Mouse (Mus musculus) lung, embryonic 14.5 days (tissue): ENCODE data around the gene Paf1. TPM values are rescaled to one million over a fixed set of nuclear protein-coding genes. Genes with fewer than 3 reads are reported as not detected.

Experiments
- ATAC-seq: fragments of 200-750 bp; cut with Nextera tagmentation; 2 replicates; pipeline ENCODE4 v1.8.0; 2017; ENCODE audit warnings: mild to moderate bottlenecking, moderate TSS enrichment, moderate library complexity; ENCODE audit not compliant: insufficient read depth
- DNase-seq: peaks from one replicate; pipeline ENCODE4 v3.0.0-alpha.2; 2015
- H3K27ac ChIP-seq: fragments of 300-500 bp; sonication (generic); 2 replicates; pipeline ENCODE4 v1.5.1; 2014; ENCODE audit warnings: low read depth, mild to moderate bottlenecking, moderate library complexity
- H3K27me3 ChIP-seq: fragments of 300-500 bp; sonication (generic); 2 replicates; pipeline ENCODE4 v1.6.1; 2014; ENCODE audit warnings: low read length, control low read depth; ENCODE audit not compliant: insufficient read depth
- H3K36me3 ChIP-seq: fragments of 300-500 bp; sonication (generic); 2 replicates; pipeline ENCODE4 v1.6.1; 2014; ENCODE audit warnings: control low read depth; ENCODE audit not compliant: insufficient read depth
- H3K4me1 ChIP-seq: fragments of 300-500 bp; sonication (generic); 2 replicates; pipeline ENCODE4 v1.6.1; 2014; ENCODE audit warnings: antibody characterized with exemption, control low read depth; ENCODE audit not compliant: insufficient read depth
- H3K4me2 ChIP-seq: fragments of 300-500 bp; sonication (generic); 2 replicates; pipeline ENCODE4 v1.6.1; 2014; ENCODE audit warnings: mild to moderate bottlenecking
- H3K4me3 ChIP-seq: fragments of 300-500 bp; sonication (generic); 2 replicates; pipeline ENCODE4 v1.5.1; 2014; ENCODE audit warnings: low read depth, low read length
- H3K9ac ChIP-seq: fragments of 300-500 bp; sonication (generic); 2 replicates; pipeline ENCODE4 v1.6.1; 2014
- H3K9me3 ChIP-seq: fragments of 300-500 bp; sonication (generic); 2 replicates; pipeline ENCODE4 v1.6.1; 2016; ENCODE audit warnings: low read depth, low read length, control low read depth
- CTCF ChIP-seq: IDR thresholded peaks from 2 replicates; pipeline ENCODE4 v1.5.1; 2016; ENCODE audit warnings: antibody characterized with exemption, low read depth
- WGBS: fragments of 180-500 bp; shearing (Covaris S2); extraction: QIAGEN DNeasy Blood & Tissue Kit; methylation state at CpG from one replicate; pipeline ENCODE4 v1.1.7; 2014; 5-methylcytosine and 5-hydroxymethylcytosine counted together
- polyA plus RNA-seq: library from polyadenylated mRNA; unstranded; fragments of >200 nt; fragmentation: Nextera tagmentation; extraction: Ambion mirVana; gene quantifications from 2 replicates; pipeline ENCODE4 v1.2.1, GENCODE M21; 2014

The Paf1 gene
- polyA plus RNA-seq, 1 experiment from 2014 or later: 75.4 TPM

- H3K4me1 ChIP-seq: no peaks in the 10 kb centered on the region
- H3K9me3 ChIP-seq: no peaks in the 10 kb centered on the region
- H3K9ac ChIP-seq: no peak overlapping the region
- WGBS: 84% methylated on average over 13 of the region's 14 CpGs
- TF ChIP-seq CTCF: no peak
- DNase-seq: no peak
- H3K27ac ChIP-seq: peak overlapping the region; percentile 12; the same call in 1 of the 2 replicates
- no peak overlapping the region for H3K4me3 ChIP-seq
- H3K4me2 ChIP-seq: 0 out of 2 replicates have a peak overlapping the region, but pooled peaks have one; percentile 2
- no peak for ATAC-seq
- H3K27me3 ChIP-seq: no peaks in the 10 kb centered on the region
- H3K36me3 ChIP-seq: no peaks in the 10 kb centered on the region
These were observed 49.2 kb downstream of the Paf1 start for GRCm38 (mm10) chr7:28441776-28442485.

DNA sequence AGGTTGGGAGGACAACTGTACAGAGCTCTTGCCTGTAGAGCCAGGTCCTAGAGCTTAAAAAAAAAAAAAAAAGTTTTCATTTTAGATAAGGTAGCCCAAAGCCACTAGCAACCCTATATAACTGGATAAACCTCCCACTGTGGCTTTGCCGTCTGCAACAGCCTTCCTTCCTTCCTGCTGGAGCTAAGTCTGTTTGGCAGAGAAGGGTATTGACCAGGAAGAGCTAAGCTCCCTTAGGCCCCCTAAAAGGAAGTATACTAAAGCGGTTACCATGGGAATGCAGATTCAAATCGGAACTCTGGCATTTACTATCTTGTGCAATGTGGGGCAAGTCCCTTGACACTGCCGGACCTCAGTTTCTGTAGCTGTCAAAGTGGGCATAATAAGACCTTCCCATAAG lies 49.9 kb downstream of the Paf1 start:
- H3K4me2 ChIP-seq: peak overlapping the region; percentile 7; the same call in 1 of the 2 replicates
- 34% methylated on average over 4 of the region's 4 CpGs for WGBS
- no peaks in the 10 kb centered on the region for H3K9me3 ChIP-seq
- no peaks in the 10 kb centered on the region for H3K4me1 ChIP-seq
- no peaks in the 10 kb centered on the region for H3K27me3 ChIP-seq
- TF ChIP-seq CTCF: no peak
- no peak overlapping the region for H3K4me3 ChIP-seq
- DNase-seq: peak; percentile 56
- H3K36me3 ChIP-seq: no peaks in the 10 kb centered on the region
- no peak overlapping the region for H3K9ac ChIP-seq
- ATAC-seq: 0 out of 2 replicates have a peak, but pooled peaks have one; percentile 39
- H3K27ac ChIP-seq: peak overlapping the region; percentile 12; the same call in 1 of the 2 replicates

- H3K27ac ChIP-seq: no peak overlapping the region
- TF ChIP-seq CTCF: no peak
- no peaks in the 10 kb centered on the region for H3K9me3 ChIP-seq
- DNase-seq (no peak), ATAC-seq (no peak)
- H3K4me3 ChIP-seq: no peak overlapping the region
- no peaks in the 10 kb centered on the region for H3K4me1 ChIP-seq
- 81% methylated on average over 13 of the region's 13 CpGs for WGBS
- H3K27me3 ChIP-seq: no peaks in the 10 kb centered on the region
- no peaks in the 10 kb centered on the region for H3K36me3 ChIP-seq
- no peak overlapping the region for H3K4me2 ChIP-seq
- no peak overlapping the region for H3K9ac ChIP-seq
These were observed 51.7 kb downstream of the Paf1 start for GRCm38 (mm10) chr7:28444344-28444974.

- ATAC-seq (no peak), DNase-seq (peak; percentile 82)
- Histone ChIP-seq H3K36me3 (no peaks in the 10 kb centered on the region), H3K27ac (no peak overlapping the region), H3K9me3 (no peaks in the 10 kb centered on the region), H3K4me1 (no peaks in the 10 kb centered on the region), H3K4me3 (no peak overlapping the region), H3K27me3 (no peaks in the 10 kb centered on the region), H3K4me2 (no peak overlapping the region), H3K9ac (no peak overlapping the region)
- peak; percentile 92 for TF ChIP-seq CTCF
- 7% methylated on average over 12 of the region's 12 CpGs for WGBS
These were observed 53.7 kb downstream of the Paf1 start for GRCm38 (mm10) chr7:28446446-28446845.

DNA sequence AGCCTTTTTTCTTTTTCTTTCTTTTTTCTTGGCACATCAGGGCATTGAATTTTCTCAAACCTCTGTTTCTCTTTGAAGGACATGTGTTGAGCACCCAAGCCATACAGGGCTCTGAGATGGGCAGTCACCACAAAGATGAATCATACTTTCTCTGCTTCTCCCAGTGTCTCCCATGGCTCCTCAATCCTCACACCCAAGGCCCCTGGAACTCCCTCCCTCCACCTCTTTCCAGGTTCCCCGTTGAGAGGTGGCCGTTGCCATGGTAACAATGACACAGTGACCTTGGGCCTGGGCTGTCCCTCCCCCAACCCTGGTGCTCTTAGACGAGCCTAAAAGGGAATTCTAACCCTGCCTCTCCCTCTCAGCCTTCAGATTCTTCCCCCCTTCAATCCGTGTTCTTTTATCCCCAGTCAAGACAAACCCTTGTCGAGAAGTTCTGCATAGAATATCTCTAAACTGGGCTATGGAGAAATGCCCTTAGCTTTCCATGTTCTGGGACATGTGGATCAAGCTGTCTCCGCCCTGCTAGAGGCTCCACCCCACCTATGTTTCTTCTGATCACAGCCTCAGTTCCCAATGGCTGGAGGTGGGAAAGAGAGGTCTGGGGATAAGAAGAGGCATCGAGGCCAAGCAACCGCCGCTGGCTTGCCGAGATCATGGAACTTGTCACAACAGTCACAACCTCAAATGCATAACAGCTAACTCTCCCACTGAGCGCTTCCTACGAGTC lies 54.5 kb downstream of the Paf1 start:
- Histone ChIP-seq H3K4me3 (no peak overlapping the region), H3K9me3 (no peaks in the 10 kb centered on the region), H3K9ac (no peak overlapping the region), H3K36me3 (no peaks in the 10 kb centered on the region), H3K4me2 (no peak overlapping the region), H3K4me1 (no peaks in the 10 kb centered on the region), H3K27ac (no peak overlapping the region), H3K27me3 (no peaks in the 10 kb centered on the region)
- ATAC-seq: no peak
- 18% methylated on average over 12 of the region's 12 CpGs for WGBS
- no peak for TF ChIP-seq CTCF
- DNase-seq: no peak

- Histone ChIP-seq H3K4me2 (no peak overlapping the region), H3K9ac (no peak overlapping the region), H3K36me3 (no peaks in the 10 kb centered on the region), H3K4me3 (no peak overlapping the region), H3K9me3 (no peaks in the 10 kb centered on the region), H3K27ac (no peak overlapping the region), H3K4me1 (peaks cover 6% of the 10 kb centered on the region), H3K27me3 (no peaks in the 10 kb centered on the region)
- DNase-seq (no peak), ATAC-seq (no peak)
- WGBS: 61% methylated on average over 13 of the region's 13 CpGs
- TF ChIP-seq CTCF: no peak
These were observed 55.4 kb downstream of the Paf1 start for GRCm38 (mm10) chr7:28447865-28448820.

Other genes with a start within 250 kb of the Paf1 start
- 47.3 and 50.9 TPM in 2 replicates for gene Fbl, start 223.2 kb upstream of the Paf1 start, polyA plus RNA-seq
- 13.2 and 14.4 TPM in 2 replicates for gene Dyrk1b, start 213.5 kb upstream of the Paf1 start, polyA plus RNA-seq
- gene Eid2, start 125.1 kb upstream of the Paf1 start, polyA plus RNA-seq: 9.8 and 12.9 TPM in 2 replicates
- gene Eid2b, start 115.2 kb upstream of the Paf1 start, polyA plus RNA-seq: 9.0 and 10.9 TPM in 2 replicates
- 0.15 TPM in 1 of 2 replicates, not detected in the other for gene Selenov, start 101.8 kb upstream of the Paf1 start, polyA plus RNA-seq
- 0.43 and 0.66 TPM in 2 replicates for gene Dll3, start 90.7 kb upstream of the Paf1 start, polyA plus RNA-seq
- gene Timm50, start 80.9 kb upstream of the Paf1 start, polyA plus RNA-seq: 162 and 174 TPM in 2 replicates
- gene Supt5, start 54.2 kb upstream of the Paf1 start, polyA plus RNA-seq: 73.5 and 77.5 TPM in 2 replicates
- gene Rps16, start 42.3 kb upstream of the Paf1 start, polyA plus RNA-seq: 1,310 and 1,324 TPM in 2 replicates
- 74.1 and 75.1 TPM in 2 replicates for gene Plekhg2, start 20.4 kb upstream of the Paf1 start, polyA plus RNA-seq
- gene Zfp36, start 12.7 kb upstream of the Paf1 start, polyA plus RNA-seq: 12.9 and 13.2 TPM in 2 replicates
- 45.9 and 49.1 TPM in 2 replicates for gene Med29, start 243 bp upstream of the Paf1 start, polyA plus RNA-seq
- gene Gmfg, start 44.5 kb downstream of the Paf1 start, polyA plus RNA-seq: 30.5 and 37.0 TPM in 2 replicates
- 4.4 and 6.6 TPM in 2 replicates for gene Lrfn1, start 59.0 kb downstream of the Paf1 start, polyA plus RNA-seq
- not detected in 2 replicates for gene Ifnl2, start 117.5 kb downstream of the Paf1 start, polyA plus RNA-seq
- not detected in 2 replicates for gene Ifnl3, start 129.9 kb downstream of the Paf1 start, polyA plus RNA-seq
- gene Sycn, start 147.9 kb downstream of the Paf1 start, polyA plus RNA-seq: not detected in 2 replicates
- gene Nccrp1, start 154.3 kb downstream of the Paf1 start, polyA plus RNA-seq: not detected in 2 replicates
- gene Samd4b, start 205.2 kb downstream of the Paf1 start, polyA plus RNA-seq: 27.9 and 34.0 TPM in 2 replicates
- 46.2 and 52.5 TPM in 2 replicates for gene Pak4, start 205.2 kb downstream of the Paf1 start, polyA plus RNA-seq
- gene Acp7, start 238.4 kb downstream of the Paf1 start, polyA plus RNA-seq: not detected in 2 replicates